Mouse (Mus musculus) neural tube, embryonic 11.5 days (tissue): ENCODE measurements around the gene Sat2. TPM values are rescaled to one million over a fixed set of nuclear protein-coding genes. Genes with fewer than 3 reads are reported as not detected.

Experiments
- ATAC-seq: fragments of 200-750 bp; cut with Nextera tagmentation; 2 replicates; pipeline ENCODE4 v1.8.0; 2017; ENCODE audit warnings: moderate number of reproducible peaks, mild to moderate bottlenecking, moderate TSS enrichment, moderate library complexity; ENCODE audit not compliant: insufficient read depth, low FRiP score, low TSS enrichment
- DNase-seq: peaks from one replicate; pipeline ENCODE4 v3.0.0-alpha.2; 2015; ENCODE audit warnings: low spot score
- H3K27ac ChIP-seq: fragments of 300-500 bp; sonication (generic); 2 replicates; pipeline ENCODE4 v1.5.1; 2014; ENCODE audit warnings: low read depth, mild to moderate bottlenecking, low read length
- H3K27me3 ChIP-seq: fragments of 300-500 bp; sonication (generic); 2 replicates; pipeline ENCODE4 v1.6.1; 2014; ENCODE audit warnings: mild to moderate bottlenecking, low read length, mixed read lengths; ENCODE audit not compliant: control insufficient read depth, insufficient read depth
- H3K36me3 ChIP-seq: fragments of 300-500 bp; sonication (generic); 2 replicates; pipeline ENCODE4 v1.6.1; 2014; ENCODE audit warnings: mild to moderate bottlenecking, low read length, moderate library complexity, mixed read lengths; ENCODE audit not compliant: control insufficient read depth, insufficient read depth
- H3K4me1 ChIP-seq: fragments of 300-500 bp; sonication (generic); 2 replicates; pipeline ENCODE4 v1.6.1; 2014; ENCODE audit warnings: low read length, mixed read lengths; ENCODE audit not compliant: control insufficient read depth, insufficient read depth
- H3K4me2 ChIP-seq: fragments of 300-500 bp; sonication (generic); 2 replicates; pipeline ENCODE4 v1.6.1; 2014; ENCODE audit warnings: low read depth, mild to moderate bottlenecking, moderate library complexity
- H3K4me3 ChIP-seq: fragments of 300-500 bp; sonication (generic); 2 replicates; pipeline ENCODE4 v1.5.1; 2014; ENCODE audit warnings: low read depth, low read length
- H3K9ac ChIP-seq: fragments of 300-500 bp; sonication (generic); 2 replicates; pipeline ENCODE4 v1.6.1; 2014; ENCODE audit warnings: mild to moderate bottlenecking, low read length
- H3K9me3 ChIP-seq: fragments of 300-500 bp; sonication (generic); 2 replicates; pipeline ENCODE4 v1.6.1; 2016; ENCODE audit warnings: low read length; ENCODE audit not compliant: control insufficient read depth
- WGBS: fragments of 180-500 bp; shearing (Covaris S2); extraction: QIAGEN DNeasy Blood & Tissue Kit; methylation state at CpG from one replicate; pipeline ENCODE4 v1.1.7; 2014; 5-methylcytosine and 5-hydroxymethylcytosine counted together
- polyA plus RNA-seq: library from polyadenylated mRNA; unstranded; fragments of >200 nt; fragmentation: Nextera tagmentation; extraction: Ambion mirVana; gene quantifications from 2 replicates; pipeline ENCODE4 v1.2.1, GENCODE M21; 2014

The Sat2 gene
- polyA plus RNA-seq, 1 experiment from 2014 or later = 19.0 TPM

DNA sequence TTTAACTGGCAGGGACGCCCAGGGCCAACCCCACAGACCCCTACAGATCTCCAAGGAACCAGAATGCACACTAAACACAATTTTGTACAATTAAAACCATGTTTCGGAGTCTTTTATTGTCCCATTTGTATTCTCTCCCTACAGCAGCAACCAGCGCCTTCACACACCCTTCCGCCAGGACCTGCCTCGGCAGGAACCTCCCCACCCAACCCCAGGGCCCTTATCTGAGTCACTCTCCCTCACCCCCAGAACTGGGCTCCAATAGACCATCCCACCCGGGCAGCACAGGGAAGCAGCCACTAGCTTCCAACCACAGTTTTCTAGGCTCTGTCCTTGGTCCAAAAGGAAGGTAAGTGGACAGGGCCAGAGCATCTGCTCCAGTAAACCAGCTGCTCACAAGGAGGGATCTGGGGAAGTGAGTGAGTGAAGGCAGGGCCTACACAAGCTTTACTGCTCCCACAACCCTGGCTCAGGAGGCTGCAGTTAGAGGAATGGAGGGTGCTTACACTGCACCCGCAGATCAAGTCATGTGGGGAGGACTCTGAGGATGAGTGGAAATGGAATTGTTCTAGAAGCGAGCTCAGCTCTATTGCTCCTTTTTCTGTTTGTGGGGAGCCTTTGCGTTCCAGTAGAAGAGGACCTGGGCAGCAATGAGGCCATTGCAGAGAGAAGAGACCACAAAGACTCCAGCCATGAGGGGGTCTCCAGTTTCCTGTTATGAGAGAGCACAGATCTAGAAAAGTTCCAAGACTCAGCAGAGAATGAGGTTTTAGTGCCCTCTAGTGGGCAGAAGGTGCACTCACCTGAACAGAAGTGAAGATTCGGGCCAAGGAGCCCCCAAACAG is 35.0 kb downstream of the Sat2 start:
- Histone ChIP-seq H3K9ac (no peak overlapping the region), H3K9me3 (no peaks in the 10 kb centered on the region), H3K4me2 (no peak overlapping the region), H3K27me3 (no peaks in the 10 kb centered on the region), H3K36me3 (peaks cover 26% of the 10 kb centered on the region), H3K4me1 (peaks cover 4% of the 10 kb centered on the region; the same call in 1 of the 2 replicates), H3K4me3 (no peak overlapping the region), H3K27ac (no peak overlapping the region)
- peak; percentile 53 for DNase-seq
- ATAC-seq = no peak
- 84% methylated on average over 10 of the region's 10 CpGs for WGBS

DNA sequence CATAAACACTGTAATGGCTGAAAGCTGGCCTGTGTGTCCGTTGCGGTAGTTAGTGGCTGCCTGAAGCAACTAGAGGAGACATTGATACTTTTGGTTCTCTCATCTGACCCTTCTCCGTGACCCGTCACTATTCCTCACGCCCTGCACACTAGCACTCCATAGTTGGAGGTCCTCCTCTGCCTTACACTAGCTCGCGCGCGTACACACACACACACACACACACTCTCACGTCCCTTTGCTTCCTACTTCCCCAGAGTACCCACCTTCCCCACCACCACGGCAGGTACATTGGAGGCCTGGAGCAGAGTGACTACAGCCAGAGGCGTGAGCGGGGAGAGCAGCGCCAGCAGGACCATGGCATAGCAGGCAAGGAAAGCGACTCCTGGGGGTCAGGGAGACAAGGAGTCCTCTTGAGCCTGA is 35.6 kb downstream of the Sat2 start:
- Histone ChIP-seq H3K27me3 (no peaks in the 10 kb centered on the region), H3K27ac (no peak overlapping the region), H3K4me3 (no peak overlapping the region), H3K4me2 (no peak overlapping the region), H3K9ac (no peak overlapping the region), H3K9me3 (no peaks in the 10 kb centered on the region), H3K36me3 (peaks cover 19% of the 10 kb centered on the region), H3K4me1 (peaks cover 4% of the 10 kb centered on the region; the same call in 1 of the 2 replicates)
- 88% methylated on average over 15 of the region's 15 CpGs for WGBS
- DNase-seq = no peak
- ATAC-seq = no peak

DNA sequence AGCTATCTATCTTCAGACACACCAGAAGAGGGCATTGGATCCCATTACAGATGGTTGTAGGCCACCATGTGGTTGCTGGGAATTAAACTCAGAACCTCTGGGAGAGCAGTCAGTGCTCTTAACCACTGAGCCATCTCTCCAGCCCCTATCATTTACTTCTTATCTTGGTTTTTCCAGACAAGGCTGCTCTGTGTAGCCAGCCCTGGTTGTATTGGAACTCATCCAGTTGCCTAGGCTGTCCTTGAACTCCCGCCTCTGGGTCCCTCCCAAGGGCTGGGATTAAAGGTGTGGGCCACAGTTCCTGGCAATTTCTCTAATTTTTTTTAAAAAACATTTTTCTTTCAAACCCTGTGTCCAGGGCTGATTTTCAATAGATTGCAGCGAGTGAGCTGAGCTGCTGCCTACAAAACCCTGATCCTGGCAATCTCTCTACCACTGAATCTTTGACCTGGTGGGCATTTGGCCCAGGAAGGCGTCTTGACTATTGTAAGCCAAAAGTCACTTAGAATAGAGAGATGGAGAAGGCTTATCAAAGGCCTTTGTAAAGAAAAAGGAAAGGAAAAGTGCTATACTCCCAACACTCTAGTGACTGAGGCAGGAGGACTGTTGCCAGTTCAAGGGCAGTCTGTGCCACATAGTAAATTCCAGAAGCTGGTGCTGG is 39.5 kb downstream of the Sat2 start:
- Histone ChIP-seq H3K4me2 (peak overlapping the region; percentile 49), H3K27me3 (no peaks in the 10 kb centered on the region), H3K36me3 (peaks cover 15% of the 10 kb centered on the region), H3K27ac (no peak overlapping the region), H3K9ac (peak overlapping the region; percentile 65; the same call in 1 of the 2 replicates), H3K9me3 (no peaks in the 10 kb centered on the region), H3K4me1 (peaks cover 8% of the 10 kb centered on the region; the same call in 1 of the 2 replicates), H3K4me3 (peak overlapping the region; percentile 54)
- no peak for DNase-seq
- WGBS = 83% methylated on average over 3 of the region's 3 CpGs
- ATAC-seq = no peak

DNA sequence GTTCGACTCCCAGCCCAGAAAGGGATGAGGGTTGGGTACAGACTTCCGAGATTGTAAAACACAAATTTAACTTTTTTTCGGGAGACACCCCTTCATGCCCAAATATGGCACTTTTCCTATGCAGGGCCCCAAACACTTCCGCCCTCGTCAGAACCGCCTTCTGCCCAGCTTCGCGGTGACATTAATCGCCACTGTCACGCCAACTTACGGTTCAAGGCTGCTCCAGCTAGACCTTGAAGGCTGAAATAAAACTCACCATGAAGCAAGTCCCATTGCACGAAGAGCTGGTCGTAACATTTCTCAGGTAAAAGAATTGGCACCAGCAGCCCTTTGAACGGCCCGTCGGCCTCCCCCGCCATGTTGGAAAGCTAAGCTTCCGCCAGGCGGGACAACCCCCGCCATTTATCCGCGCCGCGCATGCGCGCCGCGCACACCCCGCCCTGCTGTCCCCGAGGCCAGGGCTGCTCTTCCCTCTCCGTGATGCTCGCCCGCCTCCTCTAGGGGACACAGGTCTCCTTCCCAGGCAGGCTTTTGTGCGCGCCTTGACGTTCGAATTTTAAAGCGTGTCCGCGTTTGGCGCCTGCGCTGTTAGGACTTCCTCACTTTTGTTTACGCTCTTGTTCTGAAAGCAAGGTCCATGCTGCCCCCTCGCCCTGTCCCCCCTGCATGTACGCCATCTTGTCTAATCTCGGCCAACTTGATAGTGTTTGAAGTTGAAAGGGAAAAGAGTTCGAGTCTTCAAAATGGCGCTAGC is 40.6 kb downstream of the Sat2 start, which contains the start of gene Mpdu1:
TSS of gene Mpdu1 (minus strand) at position 430 of the 754 bp plus-strand sequence.
- peak within 1 kb of the TSS; percentile 92 for H3K27ac ChIP-seq
- no peaks in the 10 kb centered on the region for H3K9me3 ChIP-seq
- peak within 1 kb of the TSS; percentile 65 for H3K9ac ChIP-seq
- peak within 1 kb of the TSS; percentile 49 for H3K4me2 ChIP-seq
- WGBS = under 1% methylated on average over 48 of the region's 48 CpGs
- no peaks in the 10 kb centered on the region for H3K27me3 ChIP-seq
- H3K4me1 ChIP-seq = peaks cover 8% of the 10 kb centered on the region; the same call in 1 of the 2 replicates
- peaks cover 10% of the 10 kb centered on the region for H3K36me3 ChIP-seq
- DNase-seq (peak; percentile 98), ATAC-seq (peak; percentile 92)
- peak within 1 kb of the TSS; percentile 54 for H3K4me3 ChIP-seq

DNA sequence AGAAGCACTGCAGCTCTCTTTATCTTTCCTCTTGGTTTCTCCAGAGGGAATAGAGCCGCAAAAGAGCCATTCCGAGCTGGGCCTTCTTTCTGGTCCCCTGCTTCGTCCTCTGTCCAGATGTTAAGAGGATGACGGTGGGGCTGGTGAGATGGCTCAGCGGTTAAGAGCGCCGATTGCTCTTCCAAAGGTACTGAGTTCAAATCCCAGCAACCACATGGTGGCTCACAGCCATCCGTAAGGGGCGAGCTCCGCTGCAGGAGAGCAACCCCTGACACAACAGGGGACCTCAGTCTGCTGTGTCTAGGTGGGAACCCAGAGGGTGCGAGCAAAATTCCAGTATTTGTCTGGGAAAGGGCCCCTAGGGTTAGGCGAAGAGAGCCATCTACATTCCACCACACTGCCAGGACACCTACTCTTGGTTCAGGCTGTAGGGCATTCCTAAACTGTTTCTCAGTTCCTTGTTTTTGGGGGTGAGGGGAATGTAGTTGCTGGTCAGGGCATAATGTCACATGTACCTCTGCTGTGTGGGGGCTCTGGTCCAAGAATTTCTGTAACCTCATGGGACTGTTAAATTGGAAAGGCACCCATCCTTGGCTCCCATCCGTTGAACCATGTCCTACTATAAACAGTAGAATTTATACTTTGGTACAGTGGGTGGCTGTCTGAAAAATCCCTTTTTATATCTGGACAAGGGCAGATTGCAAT is 41.3 kb downstream of the Sat2 start:
- peak overlapping the region; percentile 54 for H3K4me3 ChIP-seq
- 70% methylated on average over 13 of the region's 13 CpGs for WGBS
- DNase-seq (no peak), ATAC-seq (peak; percentile 13; the same call in 1 of the 2 replicates)
- no peaks in the 10 kb centered on the region for H3K9me3 ChIP-seq
- peaks cover 8% of the 10 kb centered on the region; the same call in 1 of the 2 replicates for H3K4me1 ChIP-seq
- peak overlapping the region; percentile 65 for H3K9ac ChIP-seq
- H3K36me3 ChIP-seq = peaks cover 17% of the 10 kb centered on the region
- H3K4me2 ChIP-seq = peak overlapping the region; percentile 49
- peak overlapping the region; percentile 92 for H3K27ac ChIP-seq
- H3K27me3 ChIP-seq = no peaks in the 10 kb centered on the region

DNA sequence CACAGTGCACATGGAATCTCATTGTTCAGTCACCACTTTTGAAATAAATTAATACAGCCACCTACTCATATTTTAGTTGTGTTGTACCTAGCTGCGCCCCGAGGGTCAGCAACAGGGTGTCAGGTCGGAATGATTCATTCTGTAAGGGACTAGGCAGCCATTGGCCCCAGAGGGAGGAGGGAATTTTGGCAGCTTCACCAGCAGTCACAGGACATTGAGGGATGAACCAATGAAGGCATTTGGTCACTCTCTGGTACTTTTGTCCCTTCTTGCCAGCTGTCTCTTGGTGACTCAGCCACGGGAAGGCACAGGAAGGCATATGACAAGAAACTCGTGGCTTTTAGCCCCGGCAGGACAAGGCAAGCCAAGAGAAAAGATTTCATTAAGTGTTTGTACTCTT is 42.0 kb downstream of the Sat2 start:
- DNase-seq (no peak), ATAC-seq (no peak)
- Histone ChIP-seq H3K4me1 (peaks cover 8% of the 10 kb centered on the region; the same call in 1 of the 2 replicates), H3K27me3 (no peaks in the 10 kb centered on the region), H3K36me3 (peaks cover 21% of the 10 kb centered on the region), H3K9me3 (no peaks in the 10 kb centered on the region), H3K9ac (no peak overlapping the region), H3K27ac (no peak overlapping the region), H3K4me3 (no peak overlapping the region), H3K4me2 (no peak overlapping the region)
- 84% methylated on average over 6 of the region's 6 CpGs for WGBS

DNA sequence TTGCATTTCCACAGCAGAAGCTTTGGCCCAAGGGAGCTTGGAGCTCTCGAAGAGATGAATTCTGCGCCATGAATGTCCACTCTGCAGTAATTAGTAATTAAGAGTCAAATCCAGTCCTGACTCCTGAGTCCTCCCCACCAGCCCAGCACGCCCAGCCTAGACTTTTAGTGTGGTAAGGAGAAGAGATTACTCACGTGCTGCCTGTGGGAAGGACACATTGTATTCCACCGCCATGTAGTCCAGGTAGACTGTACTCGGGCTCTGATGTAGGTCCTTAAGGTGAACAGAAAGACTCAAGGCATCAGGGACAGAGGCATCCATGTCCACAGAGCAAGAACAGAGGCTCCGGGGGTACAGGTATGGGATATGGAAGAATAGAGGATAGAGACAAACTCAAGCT is 43.0 kb downstream of the Sat2 start:
- Histone ChIP-seq H3K27me3 (no peaks in the 10 kb centered on the region), H3K9me3 (no peaks in the 10 kb centered on the region), H3K9ac (no peak overlapping the region), H3K4me3 (no peak overlapping the region), H3K4me1 (peaks cover 13% of the 10 kb centered on the region), H3K27ac (no peak overlapping the region), H3K4me2 (no peak overlapping the region), H3K36me3 (peaks cover 30% of the 10 kb centered on the region)
- no peak for DNase-seq
- WGBS = 95% methylated on average over 7 of the region's 7 CpGs
- no peak for ATAC-seq

DNA sequence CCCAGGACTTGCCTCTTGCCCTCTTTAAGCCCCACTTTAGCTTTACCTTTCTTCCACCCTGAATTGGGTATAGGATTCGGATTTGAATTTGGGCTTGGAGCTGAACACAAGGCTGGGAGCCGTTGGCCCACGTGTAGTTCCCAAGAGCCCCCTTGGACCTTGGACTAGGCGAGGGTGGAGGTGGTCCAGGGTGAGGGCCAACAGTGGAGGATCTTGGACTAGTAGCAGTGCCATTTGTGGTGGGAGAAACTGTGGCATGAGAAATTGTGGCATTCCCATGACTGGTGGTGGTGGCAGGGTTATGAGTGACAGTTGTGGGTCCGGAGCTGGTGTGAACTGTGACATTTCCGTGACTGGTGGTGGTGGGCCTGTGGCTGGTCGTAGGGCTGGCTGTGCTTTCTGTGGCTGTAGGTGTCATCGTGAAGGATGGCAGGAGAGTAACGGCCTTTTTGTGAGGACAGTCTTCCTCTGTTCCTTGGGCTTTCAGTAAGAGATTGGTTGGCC is 43.7 kb downstream of the Sat2 start:
- Histone ChIP-seq H3K27me3 (no peaks in the 10 kb centered on the region), H3K4me1 (peaks cover 19% of the 10 kb centered on the region), H3K9ac (no peak overlapping the region), H3K36me3 (peaks cover 31% of the 10 kb centered on the region), H3K4me2 (no peak overlapping the region), H3K27ac (no peak overlapping the region), H3K4me3 (no peak overlapping the region), H3K9me3 (no peaks in the 10 kb centered on the region)
- ATAC-seq (no peak), DNase-seq (no peak)
- WGBS = 82% methylated on average over 9 of the region's 9 CpGs
